Mouse (Mus musculus) hindbrain, embryonic 12.5 days (tissue): ENCODE results near the gene Olfr699. TPM values are rescaled to one million over a fixed set of nuclear protein-coding genes. Genes with fewer than 3 reads are reported as not detected.
"Not testable (repeated sequence)": the region's sequence is repeated elsewhere in the genome, so short reads cannot be mapped to it uniquely, and the experiment has no call there.

Experiments used
- ATAC-seq: fragments of 200-750 bp; cut with Nextera tagmentation; 2 replicates; pipeline ENCODE4 v1.8.0; 2017; ENCODE audit warnings: moderate TSS enrichment; ENCODE audit not compliant: low FRiP score
- H3K27ac ChIP-seq: fragments of 300-500 bp; sonication (generic); 2 replicates; pipeline ENCODE4 v1.5.1; 2016; ENCODE audit warnings: mild to moderate bottlenecking
- H3K27me3 ChIP-seq: fragments of 300-500 bp; sonication (generic); 2 replicates; pipeline ENCODE4 v1.6.1; 2016; ENCODE audit warnings: mild to moderate bottlenecking
- H3K36me3 ChIP-seq: fragments of 300-500 bp; sonication (generic); 2 replicates; pipeline ENCODE4 v1.6.1; 2016; ENCODE audit warnings: mild to moderate bottlenecking
- H3K4me1 ChIP-seq: fragments of 300-500 bp; sonication (generic); 2 replicates; pipeline ENCODE4 v1.6.1; 2016
- H3K4me2 ChIP-seq: fragments of 300-500 bp; sonication (generic); replicated peaks from 2 replicates; pipeline ENCODE4 v1.6.1; 2016; ENCODE audit warnings: mild to moderate bottlenecking
- H3K4me3 ChIP-seq: fragments of 300-500 bp; sonication (generic); 2 replicates; pipeline ENCODE4 v1.5.1; 2016; ENCODE audit warnings: mild to moderate bottlenecking
- H3K9ac ChIP-seq: fragments of 300-500 bp; sonication (generic); 2 replicates; pipeline ENCODE4 v1.6.1; 2016; ENCODE audit warnings: mild to moderate bottlenecking, moderate library complexity
- H3K9me3 ChIP-seq: fragments of 300-500 bp; sonication (generic); replicated peaks from 2 replicates; pipeline ENCODE4 v1.6.1; 2016; ENCODE audit warnings: mild to moderate bottlenecking
- WGBS: fragments of 180-500 bp; shearing (Covaris S2); methylation state at CpG from one replicate; pipeline ENCODE4 v1.1.7; 2016; 5-methylcytosine and 5-hydroxymethylcytosine counted together
- polyA plus RNA-seq: library from polyadenylated mRNA; unstranded; fragments of >200 nt; fragmentation: Nextera tagmentation; extraction: Ambion mirVana; gene quantifications from 2 replicates; pipeline ENCODE4 v1.2.1, GENCODE M21; 2016

Olfr699 gene
- not detected in 2 replicates for polyA plus RNA-seq

DNA sequence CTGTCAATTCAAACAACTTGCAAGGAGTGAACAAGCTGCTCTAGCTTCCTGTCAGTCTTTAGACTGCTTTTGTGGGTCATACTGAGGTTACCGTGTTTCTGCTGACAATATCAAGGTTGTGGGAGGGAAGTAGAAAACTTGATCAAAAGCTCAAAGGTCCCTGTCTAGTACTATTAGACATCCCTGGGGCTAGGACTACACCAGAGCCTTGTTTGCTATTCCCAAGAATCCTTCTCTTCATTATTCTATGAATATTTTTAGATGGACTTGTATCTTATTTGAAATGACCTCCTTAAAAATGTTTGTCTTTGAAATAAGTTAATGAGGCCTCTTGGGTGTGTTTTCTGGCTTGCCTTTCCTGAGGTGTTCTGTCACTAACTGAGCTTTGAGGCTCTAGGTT, at the start of gene Olfr699:
Olfr699 (minus strand) TSS at position 101 of the 400 bp plus-strand sequence.
- ATAC-seq = no peak
- H3K4me1 ChIP-seq = no peaks in the 10 kb centered on the region
- H3K9me3 ChIP-seq = peaks cover 5% of the 10 kb centered on the region; the same call in 1 of the 2 replicates
- no peak within 1 kb of the TSS for H3K4me2 ChIP-seq
- no peak within 1 kb of the TSS for H3K27ac ChIP-seq
- WGBS = 92% methylated on average over 1 of the region's 1 CpGs
- H3K27me3 ChIP-seq = no peaks in the 10 kb centered on the region
- H3K4me3 ChIP-seq = no peak within 1 kb of the TSS
- no peaks in the 10 kb centered on the region for H3K36me3 ChIP-seq
- H3K9ac ChIP-seq = no peak within 1 kb of the TSS

DNA sequence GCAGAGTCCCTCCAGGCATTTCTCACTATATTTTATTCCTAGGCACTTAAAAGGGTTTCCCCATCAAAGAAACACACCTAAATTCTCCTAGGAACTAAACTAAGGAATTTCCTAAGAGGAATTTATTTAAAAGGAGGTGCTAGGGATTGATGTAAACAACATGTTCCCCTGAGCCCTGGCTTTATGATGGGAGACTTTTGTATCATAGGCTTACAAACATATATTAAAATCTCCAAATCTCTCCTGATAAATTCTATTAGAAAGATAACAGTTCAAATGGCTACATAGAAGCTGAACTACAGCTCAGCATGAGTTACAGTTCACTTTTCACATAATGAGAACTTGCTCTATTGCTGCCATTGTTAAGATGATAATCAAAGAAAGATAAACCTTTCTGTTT, 40.8 kb upstream of the Olfr699 start, which contains the start of gene Olfr702:
Olfr702 (minus strand) TSS at position 101 of the 400 bp plus-strand sequence.
- Histone ChIP-seq H3K4me1 (no peaks in the 10 kb centered on the region), H3K27ac (no peak within 1 kb of the TSS), H3K4me2 (no peak within 1 kb of the TSS), H3K4me3 (no peak within 1 kb of the TSS), H3K27me3 (no peaks in the 10 kb centered on the region), H3K9ac (no peak within 1 kb of the TSS), H3K9me3 (no peaks in the 10 kb centered on the region), H3K36me3 (no peaks in the 10 kb centered on the region)
- ATAC-seq = no peak

DNA sequence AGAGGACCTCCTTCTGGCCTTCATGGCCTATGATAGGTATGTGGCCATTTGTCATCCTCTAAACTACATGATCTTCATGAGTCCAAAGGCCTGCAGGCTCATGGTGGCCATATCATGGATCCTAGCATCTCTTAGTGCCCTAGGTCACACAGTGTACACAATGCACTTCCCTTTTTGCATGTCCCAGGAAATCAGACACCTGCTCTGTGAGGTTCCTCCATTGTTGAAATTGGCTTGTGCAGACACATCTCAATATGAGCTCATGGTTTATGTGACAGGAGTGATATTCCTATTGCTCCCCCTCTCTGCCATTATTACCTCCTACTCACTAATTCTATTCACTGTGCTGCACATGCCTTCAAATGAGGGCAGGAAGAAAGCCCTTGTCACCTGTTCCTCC, 25.4 kb upstream of the Olfr699 start:
- Histone ChIP-seq H3K4me1 (no peaks in the 10 kb centered on the region), H3K4me3 (no peak overlapping the region), H3K27me3 (no peaks in the 10 kb centered on the region), H3K36me3 (no peaks in the 10 kb centered on the region), H3K9me3 (no peaks in the 10 kb centered on the region), H3K27ac (no peak overlapping the region), H3K9ac (no peak overlapping the region), H3K4me2 (no peak overlapping the region)
- no peak for ATAC-seq

DNA sequence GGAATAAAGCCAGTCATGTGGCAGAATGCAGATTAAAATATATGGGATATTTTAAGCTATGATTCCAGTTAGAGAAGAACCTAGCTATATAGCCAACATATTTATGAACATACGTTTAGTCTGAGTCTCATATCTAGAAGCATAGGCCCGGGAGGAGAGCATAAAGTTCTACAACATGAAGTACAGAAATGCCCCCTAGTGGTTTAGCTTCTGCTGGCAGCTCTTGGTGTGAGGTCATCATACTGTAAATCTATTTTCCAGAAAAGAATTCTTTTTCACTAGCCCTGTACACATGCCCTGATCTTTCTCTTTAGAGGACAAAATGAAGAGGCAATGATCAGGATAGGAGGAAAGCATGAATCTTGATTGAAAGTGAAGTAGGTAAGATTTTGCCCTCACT, 22.8 kb upstream of the Olfr699 start:
- Histone ChIP-seq H3K4me2 (no peak overlapping the region), H3K4me3 (no peak overlapping the region), H3K36me3 (no peaks in the 10 kb centered on the region), H3K9me3 (no peaks in the 10 kb centered on the region), H3K4me1 (no peaks in the 10 kb centered on the region), H3K27me3 (no peaks in the 10 kb centered on the region), H3K27ac (no peak overlapping the region), H3K9ac (no peak overlapping the region)
- 61% methylated on average over 2 of the region's 2 CpGs for WGBS
- ATAC-seq = no peak

DNA sequence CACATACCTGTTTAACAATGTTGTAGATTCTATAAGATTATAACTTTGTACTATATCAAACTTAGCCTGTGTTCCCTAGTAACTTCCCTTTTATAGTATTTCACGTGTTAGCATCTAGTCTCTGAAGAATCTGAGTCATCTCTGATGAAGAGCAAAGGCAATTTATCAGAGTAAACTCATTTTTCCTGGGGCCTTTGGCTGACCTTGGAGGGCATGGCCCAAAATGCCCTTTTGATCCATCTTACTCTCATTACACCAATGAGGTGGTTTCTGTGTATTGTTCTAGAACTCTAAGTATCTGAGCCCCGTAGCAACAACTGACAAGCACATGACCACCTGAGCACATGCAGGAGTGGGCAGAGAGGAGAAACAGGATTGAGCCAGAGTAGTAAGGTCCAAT, 20.8 kb upstream of the Olfr699 start, which contains the start of gene Olfr701:
Olfr701 (plus strand) TSS at position 301 of the 400 bp plus-strand sequence.
- Histone ChIP-seq H3K27ac (no peak within 1 kb of the TSS), H3K4me1 (no peaks in the 10 kb centered on the region), H3K4me3 (no peak within 1 kb of the TSS), H3K27me3 (no peaks in the 10 kb centered on the region), H3K9ac (no peak within 1 kb of the TSS), H3K36me3 (no peaks in the 10 kb centered on the region), H3K9me3 (no peaks in the 10 kb centered on the region), H3K4me2 (no peak within 1 kb of the TSS)
- ATAC-seq = no peak
- 83% methylated on average over 2 of the region's 2 CpGs for WGBS

DNA sequence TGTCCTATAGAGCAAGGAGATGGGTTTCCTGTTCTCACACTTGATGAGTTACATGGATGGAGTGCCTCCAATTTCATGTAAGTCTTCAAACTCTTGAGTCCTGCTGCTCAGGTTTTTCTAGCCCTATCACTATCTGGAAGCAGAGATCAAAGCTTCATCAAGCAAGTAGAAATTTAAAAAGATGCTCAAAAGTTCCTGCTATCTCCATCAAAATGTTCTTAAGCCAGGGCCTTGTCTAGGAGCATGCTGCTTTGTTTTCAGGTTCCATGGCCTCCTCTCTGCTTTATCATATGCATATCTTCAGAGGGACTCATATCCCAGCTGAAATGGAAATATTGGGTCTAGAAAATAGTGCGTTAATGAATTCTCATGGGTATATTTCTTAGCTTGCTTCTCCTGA, 15.7 kb upstream of the Olfr699 start, which contains the start of gene Olfr700:
Olfr700 (minus strand) TSS at position 101 of the 400 bp plus-strand sequence.
- Histone ChIP-seq H3K9ac (no peak within 1 kb of the TSS), H3K36me3 (no peaks in the 10 kb centered on the region), H3K4me3 (no peak within 1 kb of the TSS), H3K4me2 (no peak within 1 kb of the TSS), H3K27me3 (no peaks in the 10 kb centered on the region), H3K27ac (no peak within 1 kb of the TSS), H3K9me3 (no peaks in the 10 kb centered on the region), H3K4me1 (no peaks in the 10 kb centered on the region)
- 89% methylated on average over 1 of the region's 1 CpGs for WGBS
- no peak for ATAC-seq

DNA sequence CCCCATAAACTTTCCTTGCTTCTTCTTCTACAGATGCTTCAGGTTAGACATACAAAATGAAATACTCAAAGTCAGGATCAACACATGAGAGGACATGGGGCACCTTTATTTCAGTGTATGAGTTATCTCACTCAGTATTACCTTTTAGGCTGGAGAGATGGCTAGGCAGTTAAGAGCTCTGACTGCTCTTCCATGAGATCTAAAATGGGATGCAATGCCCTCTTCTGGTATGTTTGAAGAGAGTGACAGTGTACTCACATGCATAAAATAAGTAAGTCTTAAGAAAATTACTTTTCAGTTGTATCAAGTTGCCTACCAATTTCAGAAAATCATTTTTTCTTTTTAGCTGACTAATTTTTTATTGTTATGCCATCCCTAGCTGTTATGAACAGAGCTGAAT, 4.7 kb downstream of the Olfr699 start:
- no peaks in the 10 kb centered on the region for H3K36me3 ChIP-seq
- no peaks in the 10 kb centered on the region; the same call in 1 of the 2 replicates for H3K9me3 ChIP-seq
- no peak overlapping the region for H3K27ac ChIP-seq
- H3K4me2 ChIP-seq = no peak overlapping the region
- H3K9ac ChIP-seq = no peak overlapping the region
- H3K4me1 ChIP-seq = no peaks in the 10 kb centered on the region
- H3K4me3 ChIP-seq = no peak overlapping the region
- ATAC-seq = no peak
- H3K27me3 ChIP-seq = no peaks in the 10 kb centered on the region

DNA sequence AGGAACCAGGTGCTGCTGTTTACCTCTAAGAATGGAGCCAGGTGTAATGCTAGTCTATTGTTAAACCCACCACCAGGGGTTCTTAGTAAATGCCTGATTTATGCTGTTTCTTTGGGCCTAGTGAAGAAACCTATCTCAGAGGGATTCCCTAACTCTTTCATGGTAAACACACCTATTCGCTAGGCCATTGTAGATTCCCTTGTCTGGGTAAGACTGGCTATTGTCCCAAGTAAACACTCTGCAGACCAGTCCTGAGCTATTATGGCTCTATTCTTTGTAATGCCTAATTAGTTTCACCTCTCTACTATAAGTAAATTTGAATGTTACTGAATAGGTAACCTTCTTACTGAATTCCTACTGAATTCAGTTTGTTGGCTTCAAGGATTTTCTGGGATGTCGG, 32.0 kb downstream of the Olfr699 start:
- H3K27ac ChIP-seq, H3K27me3 ChIP-seq, H3K9ac ChIP-seq, H3K4me1 ChIP-seq, H3K4me3 ChIP-seq, ATAC-seq, H3K9me3 ChIP-seq, H3K36me3 ChIP-seq, H3K4me2 ChIP-seq: not testable (repeated sequence)
- WGBS = 92% methylated on average over 2 of the region's 2 CpGs

DNA sequence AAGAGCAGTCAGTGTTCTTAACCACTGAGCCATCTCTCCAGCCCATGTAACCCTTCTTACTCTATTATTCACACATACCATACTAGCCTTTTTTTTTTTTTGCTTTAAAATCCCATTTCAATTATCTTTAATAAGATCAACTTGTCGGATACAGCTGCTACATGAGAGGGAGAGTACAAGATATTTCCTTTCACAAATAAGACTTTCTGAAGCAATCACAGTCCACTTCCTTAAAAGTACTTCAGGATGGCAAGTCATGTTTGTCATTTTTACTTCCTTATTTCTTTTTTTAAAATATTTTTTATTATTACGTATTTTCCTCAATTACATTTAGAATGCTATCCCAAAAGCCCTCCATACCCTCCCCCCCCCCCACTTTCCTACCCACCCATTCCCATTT, 34.2 kb downstream of the Olfr699 start:
- H3K9ac ChIP-seq = no peak overlapping the region
- no peak for ATAC-seq
- no peak overlapping the region for H3K4me2 ChIP-seq
- H3K27ac ChIP-seq = no peak overlapping the region
- WGBS = 98% methylated on average over 2 of the region's 2 CpGs
- H3K4me3 ChIP-seq = no peak overlapping the region
- H3K27me3 ChIP-seq = no peaks in the 10 kb centered on the region
- no peaks in the 10 kb centered on the region for H3K36me3 ChIP-seq
- H3K9me3 ChIP-seq = peaks cover 4% of the 10 kb centered on the region; the same call in 1 of the 2 replicates
- no peaks in the 10 kb centered on the region for H3K4me1 ChIP-seq

DNA sequence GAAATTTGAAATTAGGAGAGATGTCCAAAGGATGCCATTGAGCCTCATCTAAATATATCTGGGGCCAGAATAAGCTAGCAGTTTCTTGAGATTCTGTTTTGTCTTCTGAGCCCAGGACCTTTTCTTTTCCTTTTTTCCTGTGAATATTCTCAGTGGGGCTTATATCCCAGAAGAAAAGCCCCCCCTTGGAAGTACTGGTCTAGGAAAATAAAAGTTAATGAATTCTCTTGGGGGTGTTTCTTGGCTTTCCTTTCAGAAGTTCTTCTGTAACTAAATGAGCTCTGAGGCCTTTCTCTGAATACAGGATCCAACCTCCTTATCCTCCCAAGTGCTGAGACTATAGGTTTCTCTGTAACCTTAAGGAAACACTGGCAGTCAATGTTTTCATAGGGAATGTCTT, 37.7 kb downstream of the Olfr699 start, which contains the start of gene Olfr698:
Olfr698 (minus strand) TSS at position 101 of the 400 bp plus-strand sequence.
- Histone ChIP-seq H3K4me2 (no peak within 1 kb of the TSS), H3K27me3 (no peaks in the 10 kb centered on the region), H3K9me3 (no peaks in the 10 kb centered on the region; the same call in 1 of the 2 replicates), H3K4me1 (no peaks in the 10 kb centered on the region), H3K27ac (no peak within 1 kb of the TSS), H3K4me3 (no peak within 1 kb of the TSS), H3K36me3 (no peaks in the 10 kb centered on the region), H3K9ac (no peak within 1 kb of the TSS)
- ATAC-seq = no peak

DNA sequence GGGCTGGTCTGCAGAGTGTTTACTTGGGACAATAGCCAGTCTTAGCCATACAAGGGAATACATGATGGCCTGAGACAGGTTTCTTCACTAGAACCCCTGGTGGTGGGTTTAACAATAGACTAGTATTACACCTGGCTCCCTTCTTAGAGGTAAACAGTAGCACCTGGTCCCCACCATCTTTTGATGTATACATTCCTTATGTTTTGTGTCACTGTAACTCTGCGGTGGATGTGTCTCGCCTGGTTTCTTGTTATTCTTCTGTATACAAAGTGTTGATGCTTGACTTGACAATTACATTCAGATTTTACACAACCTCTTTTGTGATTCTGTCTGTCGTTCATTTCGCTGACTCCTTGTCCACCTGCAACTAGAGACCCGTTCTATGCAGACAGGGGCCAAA, 47.2 kb downstream of the Olfr699 start:
- 93% methylated on average over 5 of the region's 5 CpGs for WGBS
- no peaks in the 10 kb centered on the region for H3K36me3 ChIP-seq
- no peak overlapping the region for H3K4me2 ChIP-seq
- H3K9me3 ChIP-seq = no peaks in the 10 kb centered on the region
- H3K27me3 ChIP-seq = no peaks in the 10 kb centered on the region
- no peaks in the 10 kb centered on the region for H3K4me1 ChIP-seq
- no peak overlapping the region for H3K9ac ChIP-seq
- ATAC-seq = no peak
- H3K27ac ChIP-seq = no peak overlapping the region
- H3K4me3 ChIP-seq = no peak overlapping the region

DNA sequence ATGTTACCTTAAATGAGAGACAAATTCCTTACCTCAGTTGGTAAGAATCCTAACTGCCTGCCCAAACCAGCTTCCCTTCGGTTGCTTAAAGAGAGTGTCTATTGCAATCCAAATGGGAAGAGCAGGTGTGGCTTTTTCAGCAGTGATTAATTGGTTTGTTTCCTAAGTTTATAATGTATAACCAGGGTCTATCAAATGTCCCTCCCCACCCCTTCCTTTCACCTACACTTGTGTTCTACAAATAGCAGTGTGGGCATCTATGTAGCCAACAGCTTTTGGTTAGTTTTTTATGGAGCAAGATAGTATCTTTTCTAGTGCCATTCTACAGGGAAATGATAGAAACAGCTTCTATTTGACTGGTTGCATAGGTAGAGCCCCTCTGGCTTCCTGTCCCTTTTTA, 50.7 kb downstream of the Olfr699 start, which contains the start of gene Olfr697:
Olfr697 (minus strand) TSS at position 101 of the 400 bp plus-strand sequence.
- no peaks in the 10 kb centered on the region for H3K4me1 ChIP-seq
- ATAC-seq = no peak
- no peaks in the 10 kb centered on the region for H3K9me3 ChIP-seq
- no peak within 1 kb of the TSS for H3K4me3 ChIP-seq
- H3K9ac ChIP-seq = no peak within 1 kb of the TSS
- H3K27me3 ChIP-seq = no peaks in the 10 kb centered on the region
- no peak within 1 kb of the TSS for H3K4me2 ChIP-seq
- H3K36me3 ChIP-seq = no peaks in the 10 kb centered on the region
- no peak within 1 kb of the TSS for H3K27ac ChIP-seq
- WGBS = 85% methylated on average over 1 of the region's 1 CpGs
